Comparison of ENCODE assay signal across 9 mouse cellular contexts in the genomic region with DNA sequence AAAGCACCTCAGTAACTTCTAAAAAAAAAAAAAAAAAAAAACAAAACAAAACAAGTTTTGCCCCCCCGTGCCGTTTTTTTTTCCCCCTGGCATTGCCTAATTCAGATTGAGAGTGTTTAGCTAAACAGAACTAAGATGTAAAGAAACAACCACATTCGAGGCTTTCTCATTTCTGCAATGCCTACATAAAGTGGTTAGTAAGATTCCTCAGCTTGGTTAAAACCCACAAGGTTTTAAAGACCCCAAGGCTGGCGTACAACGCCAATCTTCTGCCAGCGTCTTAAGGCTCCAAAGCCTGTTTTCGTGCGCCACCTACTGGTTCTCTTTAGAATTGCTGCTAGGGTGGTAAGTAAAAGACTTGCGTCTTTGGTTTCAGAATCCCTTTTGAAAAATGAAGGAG. TPM values are rescaled to one million over a fixed set of nuclear protein-coding genes. Genes with fewer than 3 reads are reported as not detected.
DNase-seq lines count a peak whose midpoint lies in the region; ATAC-seq and TF ChIP-seq lines count a peak whose summit lies in the region.
"Had no signal": no experiment of that assay in that cellular context is flagged by ENCODE, and none has a peak within 500 bp of the region (broad histone marks: within the 10 kb centered on the region; RNA-seq: fewer than 3 reads in every experiment).

No protein-coding gene starts in this region.

- WGBS in kidney, embryonic 15.5 days: 9% methylated on average over 9 of the region's 9 CpGs
- 8% methylated on average over 9 of the region's 9 CpGs for WGBS in liver, embryonic 11.5 days
- 4% methylated on average over 9 of the region's 9 CpGs for WGBS in olfactory bulb, adult 2 months
- WGBS in thymus, adult 2 months: under 1% methylated on average over 9 of the region's 9 CpGs

- H3K4me1 ChIP-seq in kidney, embryonic 15.5 days: peaks cover 94% of the 10 kb centered on the region
- peaks cover 62% of the 10 kb centered on the region for H3K4me1 ChIP-seq in liver, embryonic 11.5 days (replicated peaks; ENCODE audit: control insufficient read depth, insufficient read depth, low read length)
- H3K4me1 ChIP-seq in olfactory bulb, adult 2 months (ENCODE audit: control insufficient read depth, insufficient read depth, low read length): peaks cover 44% of the 10 kb centered on the region
- H3K4me1 ChIP-seq in thymus, adult 2 months (replicated peaks; ENCODE audit: control insufficient read depth, insufficient read depth, low read length): peaks cover 69% of the 10 kb centered on the region

- TF ChIP-seq POLR2A in olfactory bulb, adult 2 months (IDR thresholded peaks at IDR 0.05; ENCODE audit: insufficient read depth, low read depth, low read length): no peak
- no peak for TF ChIP-seq POLR2A in thymus, adult 2 months (IDR thresholded peaks at IDR 0.05; ENCODE audit: control insufficient read depth, extremely low read depth, insufficient read depth, low read length, poor library complexity)

- H3K9ac ChIP-seq in kidney, embryonic 15.5 days: no peak overlapping the region
- H3K9ac ChIP-seq in liver, embryonic 11.5 days (ENCODE audit: low read depth, low read length): peak overlapping the region; percentile 81

- H3K27me3 ChIP-seq in kidney, embryonic 15.5 days: no peaks in the 10 kb centered on the region
- no peaks in the 10 kb centered on the region for H3K27me3 ChIP-seq in liver, embryonic 11.5 days (replicated peaks; ENCODE audit: control insufficient read depth, insufficient read depth, low read length)
- no peaks in the 10 kb centered on the region for H3K27me3 ChIP-seq in thymus, adult 2 months (ENCODE audit: control insufficient read depth, insufficient read depth, low read length)
- H3K27me3 ChIP-seq: midbrain, embryonic 12.5 days had no signal

- H3K36me3 ChIP-seq in kidney, embryonic 15.5 days: peaks cover 34% of the 10 kb centered on the region
- H3K36me3 ChIP-seq in liver, embryonic 11.5 days (ENCODE audit: control insufficient read depth, insufficient read depth, low read length): peaks cover 28% of the 10 kb centered on the region
- H3K36me3 ChIP-seq in thymus, adult 2 months (ENCODE audit: control insufficient read depth, insufficient read depth, low read length): peaks cover 13% of the 10 kb centered on the region; the same call in 1 of the 2 replicates

- peak overlapping the region; percentile 94 for H3K27ac ChIP-seq in kidney, embryonic 15.5 days
- peak overlapping the region; percentile 96 for H3K27ac ChIP-seq in liver, embryonic 11.5 days (ENCODE audit: low read depth, low read length)
- H3K27ac ChIP-seq in olfactory bulb, adult 2 months (ENCODE audit: insufficient read depth, low read depth, low read length): no peak overlapping the region
- no peak overlapping the region; the same call in 1 of the 2 replicates for H3K27ac ChIP-seq in thymus, adult 2 months (ENCODE audit: control insufficient read depth, insufficient read depth, low read length)

- peak; percentile 89 to 91 for DNase-seq in CD8-positive naive resting alpha-beta T cell, adult 2 months (ENCODE audit: low read depth in 2 of 2, low spot score in 2 of 2)
- DNase-seq in adrenal gland, adult 2 months: peak; percentile 85
- peak; percentile 87 for DNase-seq in embryo, embryonic 9.5 days (ENCODE audit: extremely low spot score)
- peak; percentile 87 to 93 for DNase-seq in heart, adult 18-20 months
- DNase-seq in liver, embryonic 11.5 days (ENCODE audit: low spot score): peak; percentile 74
- DNase-seq in thymus, adult 2 months: peak; percentile 92

- peak; percentile 53; the same call in 1 of the 2 replicates for TF ChIP-seq CTCF in olfactory bulb, adult 2 months (IDR thresholded peaks at IDR 0.05; ENCODE audit: insufficient read depth, low read depth, low read length)
- no peak for TF ChIP-seq CTCF in thymus, adult 2 months (IDR thresholded peaks at IDR 0.05; ENCODE audit: borderline replicate concordance, control insufficient read depth, extremely low read depth, insufficient read depth, low read length, poor library complexity)

- no peak for ATAC-seq in kidney, embryonic 15.5 days (replicated peaks; ENCODE audit: low FRiP score)
- ATAC-seq in liver, embryonic 11.5 days (replicated peaks; ENCODE audit: low FRiP score): no peak

- peak overlapping the region; percentile 52 for H3K4me2 ChIP-seq in kidney, embryonic 15.5 days
- peak overlapping the region; percentile 87 for H3K4me2 ChIP-seq in liver, embryonic 11.5 days

- no peaks in the 10 kb centered on the region for H3K9me3 ChIP-seq in kidney, embryonic 15.5 days (replicated peaks)
- H3K9me3 ChIP-seq in liver, embryonic 11.5 days (ENCODE audit: control insufficient read depth, low read length): no peaks in the 10 kb centered on the region
- H3K9me3 ChIP-seq: midbrain, embryonic 12.5 days had no signal

- H3K4me3 ChIP-seq in kidney, embryonic 15.5 days (replicated peaks): no peak overlapping the region
- peak overlapping the region; percentile 61; the same call in 1 of the 2 replicates for H3K4me3 ChIP-seq in liver, embryonic 11.5 days (ENCODE audit: low read depth, low read length)
- H3K4me3 ChIP-seq in olfactory bulb, adult 2 months (ENCODE audit: insufficient read depth, low read depth, low read length): no peak overlapping the region
- no peak overlapping the region for H3K4me3 ChIP-seq in thymus, adult 2 months (ENCODE audit: control insufficient read depth, insufficient read depth, low read length)
- H3K4me3 ChIP-seq: midbrain, embryonic 12.5 days had no signal

RNA-seq across cellular contexts. Expression of gene Klf3, which starts 10.2 kb away (rescaled TPM):
- 10 to 100 TPM; 62.1 to 69.2 TPM for total RNA-seq in adrenal gland, adult 2 months (2021)
- polyA plus RNA-seq in adrenal gland, adult 2 months (2012; rRNA removed): 80.7 and 83.2 TPM in 2 replicates
- total RNA-seq in heart, adult 18-20 months (2021): 10 to 100 TPM; 36.9 to 49.1 TPM
- 62.2 and 63.6 TPM in 2 replicates for polyA plus RNA-seq in kidney, embryonic 15.5 days (2015; fragmentation: Nextera tagmentation; extraction: Ambion mirVana)
- polyA plus RNA-seq in liver, embryonic 11.5 days (2014; fragmentation: Nextera tagmentation; extraction: Ambion mirVana): 66.9 and 68.7 TPM in 2 replicates
- not detected in 2 replicates for polyA plus RNA-seq in olfactory bulb, adult 2 months (2012; ENCODE audit: insufficient read depth, insufficient read length, low replicate concordance, missing spikeins)
- polyA plus RNA-seq in thymus, adult 2 months (2012; rRNA removed): 175 and 197 TPM in 2 replicates

Comparison
In these comparisons a context has a peak if more than half of its experiments do, and no peak if none do; other contexts are left out.
1. H3K27ac ChIP-seq: peak in kidney, embryonic 15.5 days (single experiment) and liver, embryonic 11.5 days (single experiment); none in olfactory bulb, adult 2 months (single experiment) and thymus, adult 2 months (single experiment).
2. Peak in every context shown above with its lines, with median percentiles within 50 percentile points of each other: DNase-seq.